Mouse (Mus musculus) liver, postnatal 0 days (tissue): Measurements from ENCODE around the gene Krtap17-1.

Experiments
- CTCF ChIP-seq: sonication (generic); IDR thresholded peaks from 2 replicates; pipeline ENCODE4 v1.5.1; 2016; ENCODE audit warnings: antibody characterized with exemption, low read depth
- EP300 ChIP-seq: IDR thresholded peaks from 2 replicates; pipeline ENCODE4 v1.6.1; 2016; ENCODE audit warnings: antibody characterized with exemption, low read depth, mild to moderate bottlenecking

GRCm38 (mm10) chr11:99965961-99966360 is 27.8 kb downstream of the Krtap17-1 start:
- TF ChIP-seq EP300, result no peak
- TF ChIP-seq CTCF, result no peak
